Mouse (Mus musculus) mouse embryonic stem cell (cell line): ENCODE data around the gene Dhcr24.

Experiments used
- in situ Hi-C, 2 experiments: fragments of 300-500 bp; cut with MboI; formaldehyde crosslinking; loops; 1 replicate in 1 of 2; 3 replicates in 1 of 2; pipeline ENCODE4 v1.14.3; 2019 to 2020; ENCODE audit warnings: low sequenced_read_pairs in 2 of 2, low pct_unique_long_range_greater_than_20kb in 1 of 2, mixed read lengths in 1 of 2; ENCODE audit not compliant: unreplicated experiment in 1 of 2

The Dhcr24 gene

GRCm38 (mm10) chr4:106624271-106624670 lies 63.4 kb downstream of the Dhcr24 start:
- in situ Hi-C loops: no loop called here

GRCm38 (mm10) chr4:106627809-106628208 lies 67.0 kb downstream of the Dhcr24 start:
- in situ Hi-C loops: no loop called here

- in situ Hi-C loops: no loop called here
These were observed 68.0 kb downstream of the Dhcr24 start for GRCm38 (mm10) chr4:106628650-106629360.

GRCm38 (mm10) chr4:106629374-106629773 lies 68.5 kb downstream of the Dhcr24 start:
- in situ Hi-C loops: no loop called here

GRCm38 (mm10) chr4:106630333-106631220 lies 69.7 kb downstream of the Dhcr24 start:
- in situ Hi-C loops: loop anchor here in 1 of 2 experiments (5.0 kb wide), 1 partner anchor 77 kb away; no protein-coding TSS in a partner anchor

- in situ Hi-C loops: loop anchor here in 1 of 2 experiments (5.0 kb wide), 1 partner anchor 75 kb away; no protein-coding TSS in a partner anchor
These were observed 71.5 kb downstream of the Dhcr24 start for GRCm38 (mm10) chr4:106632313-106632712.

- in situ Hi-C loops: loop anchor here in 1 of 2 experiments (5.0 kb wide), 1 partner anchor 74 kb away; no protein-coding TSS in a partner anchor
These were observed 72.6 kb downstream of the Dhcr24 start for GRCm38 (mm10) chr4:106633281-106634085.

- in situ Hi-C loops: loop anchor here in 1 of 2 experiments (5.0 kb wide), 1 partner anchor 73 kb away; no protein-coding TSS in a partner anchor
These were observed 73.2 kb downstream of the Dhcr24 start for GRCm38 (mm10) chr4:106634086-106634479.
